Mouse (Mus musculus) spleen, adult 2 months (tissue): ENCODE results near the gene Swsap1. TPM values are rescaled to one million over a fixed set of nuclear protein-coding genes. Genes with fewer than 3 reads are reported as not detected.

ENCODE experiments used
- DNase-seq, 2 experiments: peaks; one replicate each; pipeline versions ENCODE4 v3.0.0 to v3.0.0-alpha.2; 2012 to 2021; ENCODE audit warnings: low spot score in 2 of 2, low read depth in 1 of 2
- H3K27ac ChIP-seq: fragments of 200-500 bp; 2 replicates; pipeline ENCODE4 v1.5.1; 2012; ENCODE audit warnings: low read length, inconsistent platforms; ENCODE audit not compliant: insufficient read depth
- H3K27me3 ChIP-seq: fragments of 200-500 bp; 2 replicates; pipeline ENCODE4 v1.6.1; 2012; ENCODE audit warnings: mild to moderate bottlenecking, moderate library complexity, low read length, inconsistent platforms; ENCODE audit not compliant: control insufficient read depth, insufficient read depth
- H3K36me3 ChIP-seq: fragments of 200-500 bp; 2 replicates; pipeline ENCODE4 v1.6.1; 2012; ENCODE audit warnings: mild to moderate bottlenecking, low read length, inconsistent platforms; ENCODE audit not compliant: control insufficient read depth, insufficient read depth
- H3K4me1 ChIP-seq: fragments of 200-500 bp; 2 replicates; pipeline ENCODE4 v1.6.1; 2011; ENCODE audit warnings: inconsistent platforms; ENCODE audit not compliant: control insufficient read depth, insufficient read depth, insufficient read length
- H3K4me3 ChIP-seq: fragments of 200-500 bp; 2 replicates; pipeline ENCODE4 v1.5.1; 2011; ENCODE audit warnings: mild to moderate bottlenecking, inconsistent platforms; ENCODE audit not compliant: insufficient read depth, insufficient read length; ENCODE audit errors: extremely low read depth
- CTCF ChIP-seq: fragments of 200-500 bp; IDR thresholded peaks from 2 replicates; pipeline ENCODE4 v1.5.1; 2011; ENCODE audit warnings: mild to moderate bottlenecking, inconsistent platforms; ENCODE audit not compliant: insufficient read depth, insufficient read length, insufficient replicate concordance; ENCODE audit errors: extremely low read depth
- POLR2A ChIP-seq: fragments of 200-500 bp; IDR thresholded peaks from 2 replicates; pipeline ENCODE4 v1.6.1; 2011; ENCODE audit warnings: low read depth, low read length, inconsistent platforms
- WGBS: fragments of 180-500 bp; shearing (Covaris S2); methylation state at CpG from one replicate; pipeline ENCODE4 v1.1.7; 2018; 5-methylcytosine and 5-hydroxymethylcytosine counted together
- polyA plus RNA-seq: library from polyadenylated mRNA; depleted of rRNA; stranded (reverse); fragments of >200 nt; gene quantifications from 2 replicates; pipeline ENCODE4 v1.2.3, GENCODE M21; 2012

Swsap1 gene
- polyA plus RNA-seq, 1 experiment = 6.5 TPM

GRCm38 (mm10) chr9:21935466-21936131, 20.0 kb upstream of the Swsap1 start:
- no peak for TF ChIP-seq CTCF
- no peak for TF ChIP-seq POLR2A
- H3K4me3 ChIP-seq = no peak overlapping the region
- no peak overlapping the region for H3K27ac ChIP-seq
- 83% methylated on average over 7 of the region's 7 CpGs for WGBS
- no peaks in the 10 kb centered on the region for H3K36me3 ChIP-seq
- no peak for DNase-seq
- no peaks in the 10 kb centered on the region for H3K27me3 ChIP-seq
- peaks cover 4% of the 10 kb centered on the region; the same call in 1 of the 2 replicates for H3K4me1 ChIP-seq

DNA sequence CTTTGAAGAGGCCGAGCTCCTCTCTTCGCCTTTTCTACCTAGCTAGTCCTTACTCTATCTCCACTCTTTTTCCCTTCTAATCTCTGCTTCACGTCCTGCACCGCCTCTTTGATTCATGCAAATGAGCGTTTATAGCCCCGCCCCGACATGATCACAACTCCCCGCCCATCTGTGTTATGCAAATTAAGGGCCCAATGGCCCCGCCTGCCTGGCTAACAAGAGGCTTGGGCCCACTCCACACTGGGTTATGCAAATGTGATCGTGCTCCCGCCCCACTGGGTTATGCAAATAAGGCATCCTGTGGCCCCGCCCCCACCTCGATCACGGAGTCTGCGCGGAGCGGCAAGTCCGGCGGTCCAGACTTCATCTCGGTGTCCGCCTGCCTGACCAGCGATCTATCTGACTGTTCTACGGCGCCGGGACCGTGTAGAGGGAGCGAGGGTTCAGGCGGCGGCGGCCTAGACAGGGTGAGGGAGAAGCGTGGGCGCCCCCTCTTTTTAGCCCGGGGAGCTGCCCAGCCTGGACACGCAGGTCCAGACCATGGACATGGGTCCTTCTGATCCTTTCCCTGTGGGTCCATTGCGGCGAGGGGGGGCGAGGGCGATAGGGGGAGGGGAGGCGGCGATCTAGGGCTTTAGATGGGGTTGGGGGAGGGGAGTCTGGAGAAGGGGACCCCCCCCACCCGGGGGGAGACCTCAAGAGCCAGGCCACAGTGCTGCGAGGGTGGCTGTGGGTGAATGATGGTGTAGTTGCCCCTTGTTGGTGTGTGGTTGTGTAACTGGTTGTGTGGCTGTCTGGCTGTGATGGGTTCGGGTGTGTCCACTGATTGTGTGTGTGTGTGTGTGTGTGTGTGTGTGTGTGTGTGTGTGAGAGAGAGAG, 18.6 kb upstream of the Swsap1 start, which contains the start of gene Plppr2:
Gene Plppr2, plus strand, starts transcription at position 342 of the 879 bp plus-strand sequence.
- WGBS = 6% methylated on average over 43 of the region's 43 CpGs
- TF ChIP-seq CTCF (no peak), POLR2A (no peak)
- Histone ChIP-seq H3K27ac (no peak within 1 kb of the TSS), H3K4me1 (peaks cover 4% of the 10 kb centered on the region; the same call in 1 of the 2 replicates), H3K36me3 (no peaks in the 10 kb centered on the region), H3K4me3 (peak within 1 kb of the TSS; percentile 41; the same call in 1 of the 2 replicates), H3K27me3 (no peaks in the 10 kb centered on the region)
- DNase-seq = peak; percentile 64 to 75

- DNase-seq = no peak
- WGBS = 89% methylated on average over 4 of the region's 4 CpGs
- Histone ChIP-seq H3K36me3 (no peaks in the 10 kb centered on the region), H3K4me3 (no peak overlapping the region), H3K4me1 (peaks cover 4% of the 10 kb centered on the region; the same call in 1 of the 2 replicates), H3K27ac (no peak overlapping the region), H3K27me3 (no peaks in the 10 kb centered on the region)
- TF ChIP-seq CTCF = no peak
- no peak for TF ChIP-seq POLR2A
Observed at GRCm38 (mm10) chr9:21937711-21938175, 17.8 kb upstream of the Swsap1 start.

DNA sequence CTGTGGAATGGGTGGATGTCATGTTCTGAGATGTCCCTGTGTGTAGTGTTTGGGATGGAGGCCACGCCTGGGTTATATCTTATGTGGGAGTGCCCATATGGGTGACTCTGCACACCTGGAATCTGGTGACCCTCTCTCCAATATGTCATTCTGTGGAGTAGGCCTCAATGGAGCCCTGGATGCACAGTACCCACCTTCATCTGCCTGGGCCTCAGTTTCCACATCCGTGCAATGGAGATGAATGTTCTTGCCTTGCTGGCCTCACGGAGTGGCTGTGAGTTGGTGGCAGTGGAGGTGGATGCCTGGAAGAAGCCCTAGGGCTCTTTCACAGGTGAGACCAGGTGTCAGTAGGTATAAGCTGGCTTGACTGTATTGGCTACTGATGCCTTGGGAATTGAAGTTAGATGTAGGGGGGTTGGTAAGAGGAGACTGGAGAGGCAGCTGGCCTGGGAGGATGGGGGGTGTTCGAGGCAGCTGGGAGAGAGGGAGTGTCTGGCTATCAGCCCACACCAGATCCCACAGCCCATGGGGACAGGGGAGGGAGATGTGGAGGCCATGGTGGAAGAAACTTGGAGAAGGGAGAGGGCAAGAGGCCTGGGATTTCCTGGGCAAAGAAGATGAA, 17.2 kb upstream of the Swsap1 start:
- DNase-seq = no peak
- Histone ChIP-seq H3K4me3 (no peak overlapping the region), H3K4me1 (peaks cover 4% of the 10 kb centered on the region; the same call in 1 of the 2 replicates), H3K27me3 (no peaks in the 10 kb centered on the region), H3K36me3 (no peaks in the 10 kb centered on the region), H3K27ac (no peak overlapping the region)
- TF ChIP-seq CTCF (no peak), POLR2A (no peak)
- whole genome bisulfite sequencing = 92% methylated on average over 4 of the region's 4 CpGs

GRCm38 (mm10) chr9:21943046-21943445, 12.5 kb upstream of the Swsap1 start:
- no peak overlapping the region for H3K27ac ChIP-seq
- H3K27me3 ChIP-seq = no peaks in the 10 kb centered on the region; the same call in 1 of the 2 replicates
- no peaks in the 10 kb centered on the region for H3K36me3 ChIP-seq
- no peak for TF ChIP-seq CTCF
- TF ChIP-seq POLR2A = no peak
- H3K4me1 ChIP-seq = peaks cover 5% of the 10 kb centered on the region
- no peak for DNase-seq
- 76% methylated on average over 12 of the region's 12 CpGs for WGBS
- H3K4me3 ChIP-seq = no peak overlapping the region

DNA sequence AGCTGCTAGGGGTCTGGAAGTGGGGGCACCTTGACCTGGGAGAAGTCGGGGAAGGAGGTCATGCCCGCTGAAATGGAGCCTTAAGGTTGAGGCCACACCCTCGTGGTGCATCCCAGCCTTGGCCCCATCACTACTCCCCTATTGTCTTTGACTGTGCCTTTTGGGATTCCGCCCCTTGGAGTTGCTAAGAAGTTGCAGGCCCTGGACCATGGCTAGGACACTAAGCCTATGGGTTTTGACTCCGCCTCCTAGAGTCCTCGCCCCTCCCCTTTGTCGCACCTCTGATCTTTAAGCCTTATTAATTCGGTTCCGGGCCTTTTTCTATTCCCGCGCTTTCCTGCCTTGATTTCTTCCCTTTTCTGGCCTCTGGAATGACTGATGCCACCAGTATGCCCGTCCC, 11.9 kb upstream of the Swsap1 start:
- no peak for TF ChIP-seq CTCF
- Histone ChIP-seq H3K4me3 (no peak overlapping the region), H3K4me1 (peaks cover 5% of the 10 kb centered on the region), H3K27me3 (peaks cover 2% of the 10 kb centered on the region), H3K27ac (no peak overlapping the region), H3K36me3 (no peaks in the 10 kb centered on the region)
- 81% methylated on average over 12 of the region's 12 CpGs for WGBS
- DNase-seq = no peak
